Mouse (Mus musculus): ENCODE results near the gene Rxfp1.
"Not testable (repeated sequence)": the region's sequence is repeated elsewhere in the genome, so short reads cannot be mapped to it uniquely, and the experiment has no call there.

Gene Rxfp1

DNA sequence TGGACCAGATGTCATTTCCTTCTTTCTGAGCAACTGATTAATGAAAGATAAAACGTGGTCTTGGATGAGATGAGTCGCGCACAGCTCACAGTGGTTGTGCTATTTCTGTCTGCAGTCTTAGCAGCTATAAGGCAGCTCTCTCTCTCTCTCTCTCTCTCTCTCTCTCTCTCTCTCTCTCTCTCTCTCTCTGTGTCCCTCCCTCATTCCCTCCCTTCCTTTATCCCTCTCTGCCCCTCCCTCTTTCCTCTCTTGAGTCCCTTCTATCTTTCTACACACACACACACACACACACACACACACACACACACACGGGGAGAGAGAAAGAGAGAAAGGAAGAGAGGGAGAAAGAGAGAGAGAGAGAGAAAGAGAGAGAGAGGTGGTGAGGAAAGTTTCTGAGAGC, at the start of gene Rxfp1:
Gene Rxfp1 (minus strand): TSS at position 101 of the 400 bp plus-strand sequence.
- no peak for DNase-seq (ENCODE audit: low spot score)

- DNase-seq (ENCODE audit: low spot score) = peak; percentile 9
Measured at GRCm38 (mm10) chr3:79784362-79784736, 46.7 kb upstream of the Rxfp1 start.

- peak; percentile 15 for DNase-seq (ENCODE audit: low spot score)
Measured at GRCm38 (mm10) chr3:79783630-79784361, 46.1 kb upstream of the Rxfp1 start.

DNA sequence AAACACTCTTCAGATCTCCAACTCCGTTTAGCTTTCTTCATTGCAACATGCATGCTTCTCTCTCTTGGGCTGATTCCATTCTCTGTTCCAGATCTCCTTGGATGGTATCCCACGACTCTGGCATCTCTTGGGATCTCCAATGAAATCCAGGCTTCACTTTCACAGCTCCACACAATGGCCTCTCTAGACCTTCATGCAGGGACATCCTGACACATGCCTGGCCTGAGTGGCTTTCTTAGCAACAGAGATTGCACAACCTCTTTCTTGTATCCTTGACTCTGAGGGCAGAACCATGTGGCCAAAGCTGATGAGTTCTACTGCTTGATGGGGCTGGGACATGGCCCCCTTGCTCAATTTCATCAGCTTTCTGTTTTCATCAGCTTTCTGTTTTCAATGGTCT, 35.0 kb upstream of the Rxfp1 start:
- no peak for DNase-seq (ENCODE audit: low spot score)

DNA sequence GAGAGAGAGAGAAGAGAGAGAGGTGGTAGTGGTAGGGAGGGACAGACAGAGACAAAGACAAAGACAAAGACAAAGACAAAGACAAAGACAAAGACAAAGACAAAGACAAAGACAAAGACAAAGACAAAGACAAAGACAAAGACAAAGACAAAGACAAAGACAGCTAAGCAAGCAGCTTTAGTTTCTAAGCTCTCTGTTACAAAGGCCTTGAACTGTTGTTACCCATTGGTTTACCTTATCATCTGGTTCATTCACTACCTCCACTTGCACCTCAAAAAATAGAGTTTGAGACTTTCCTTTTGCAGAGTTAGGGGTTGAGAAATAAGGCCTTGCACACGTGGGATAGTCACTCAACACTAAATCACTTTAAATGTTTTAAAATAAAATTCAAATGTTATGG, 16.1 kb upstream of the Rxfp1 start:
- no peak for DNase-seq (ENCODE audit: low spot score)

- no peak for DNase-seq (ENCODE audit: low spot score)
Measured at GRCm38 (mm10) chr3:79746585-79746984, 8.9 kb upstream of the Rxfp1 start.

DNA sequence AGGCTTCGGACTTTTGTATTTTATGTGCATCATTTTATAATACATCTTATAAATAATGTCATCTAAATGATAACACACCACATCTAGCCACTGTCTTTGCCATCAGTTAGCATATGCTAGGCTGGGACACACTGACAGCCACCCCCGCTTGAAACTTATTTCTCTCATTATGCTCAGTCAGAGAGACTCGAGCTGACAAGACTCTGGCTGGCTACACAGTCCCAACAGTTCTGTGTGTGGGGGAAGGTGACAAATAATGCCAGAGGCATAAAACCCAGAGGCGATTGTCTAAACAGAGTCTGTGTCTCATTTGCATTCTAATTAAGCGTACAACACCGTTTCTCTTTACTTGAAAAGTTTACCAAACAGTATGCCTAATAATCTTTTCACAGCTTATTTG, 7.4 kb upstream of the Rxfp1 start:
- no peak for DNase-seq (ENCODE audit: low spot score)

GRCm38 (mm10) chr3:79744415-79744814, 6.7 kb upstream of the Rxfp1 start:
- no peak for DNase-seq (ENCODE audit: low spot score)

DNA sequence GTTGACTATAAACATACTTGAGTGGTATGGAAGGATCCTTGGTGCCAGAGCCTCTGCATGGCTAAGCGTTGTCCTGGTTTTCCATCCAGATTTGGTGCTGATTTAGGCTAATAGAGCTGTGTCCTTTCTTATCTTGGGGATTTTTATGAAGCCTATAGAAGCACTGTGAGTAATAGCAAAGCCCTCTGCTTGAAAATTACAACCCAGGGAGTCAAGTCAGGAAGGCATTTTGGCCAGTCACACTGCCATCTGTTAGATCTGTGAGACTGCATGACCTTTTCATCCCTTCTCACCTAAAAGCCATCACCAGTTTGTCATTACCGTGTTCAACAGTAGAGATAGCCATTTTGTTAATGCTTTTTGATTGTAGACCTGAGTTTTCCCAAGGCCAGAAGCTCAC, 2.7 kb upstream of the Rxfp1 start:
- DNase-seq (ENCODE audit: low spot score) = no peak

DNA sequence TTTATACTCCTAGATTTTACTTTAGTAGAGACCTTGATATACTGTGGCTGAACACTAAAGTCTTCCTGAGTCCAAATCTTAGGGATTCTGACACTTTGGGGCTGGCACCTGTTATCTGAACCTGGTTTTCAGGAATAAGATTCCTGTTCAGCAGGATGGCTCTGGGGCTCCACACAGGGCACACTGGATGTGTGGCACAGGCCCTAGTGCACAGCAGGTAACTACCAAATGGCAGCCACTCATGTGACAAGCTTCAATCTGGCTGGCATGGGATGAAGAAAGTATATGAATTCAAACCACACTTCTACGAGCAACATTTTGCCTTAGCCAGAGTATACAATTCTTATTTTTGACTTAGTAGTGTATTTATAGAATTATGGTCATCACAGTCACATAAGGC, 771 bp upstream of the Rxfp1 start:
- no peak for DNase-seq (ENCODE audit: low spot score)

DNA sequence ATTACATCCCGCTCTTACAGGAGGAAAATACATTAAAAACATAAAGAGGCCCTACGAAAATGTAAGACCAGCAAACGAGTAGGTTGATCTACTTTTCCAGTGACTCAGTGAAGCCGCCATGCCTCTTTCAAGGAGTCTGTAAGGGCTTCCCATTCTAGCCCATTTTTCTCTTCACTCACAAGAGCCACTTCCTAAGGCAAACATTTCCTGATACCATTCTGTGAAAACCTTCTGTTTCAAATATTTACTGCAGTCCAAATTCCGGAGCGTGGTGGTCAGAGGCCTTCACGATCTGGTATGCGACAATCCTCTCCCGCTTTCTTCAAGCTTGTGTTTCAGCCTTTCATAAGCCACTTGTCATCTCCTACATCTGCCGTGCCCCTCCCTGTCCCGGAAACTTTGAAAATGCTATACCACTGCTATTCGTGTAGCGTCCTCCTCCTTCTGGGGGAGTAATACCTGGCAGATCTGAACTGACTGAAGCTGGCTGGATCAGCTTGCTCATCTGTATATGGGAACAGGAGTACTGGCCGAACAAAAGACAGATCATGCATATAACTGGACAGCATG, 11.1 kb downstream of the Rxfp1 start:
- DNase-seq (ENCODE audit: low spot score) = no peak

GRCm38 (mm10) chr3:79720756-79721484, 16.8 kb downstream of the Rxfp1 start:
- DNase-seq (ENCODE audit: low spot score) = no peak

GRCm38 (mm10) chr3:79706436-79706835, 31.2 kb downstream of the Rxfp1 start:
- no peak for DNase-seq (ENCODE audit: low spot score)

DNA sequence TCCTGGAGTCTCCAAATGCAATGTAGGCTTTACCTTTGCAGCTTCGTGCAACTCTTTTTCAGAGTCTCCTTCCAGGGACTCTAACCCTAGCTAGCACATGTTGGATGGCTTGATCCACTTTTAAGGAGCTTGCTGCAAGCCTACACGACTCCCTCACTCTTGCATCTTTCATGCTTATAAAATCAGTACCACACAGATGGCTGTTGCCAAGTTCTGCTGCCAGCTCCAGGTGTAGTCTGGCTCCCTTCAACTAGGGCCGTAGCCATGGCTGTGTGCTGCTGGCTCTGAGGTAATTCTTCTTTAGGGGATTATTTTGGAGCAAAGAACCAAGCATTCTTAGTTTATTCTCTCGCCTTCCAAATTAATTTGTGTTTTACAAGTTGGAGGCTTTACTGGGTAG, 34.5 kb downstream of the Rxfp1 start:
- no peak for DNase-seq (ENCODE audit: low spot score)

GRCm38 (mm10) chr3:79691957-79692356, 45.7 kb downstream of the Rxfp1 start:
- no peak for DNase-seq (ENCODE audit: low spot score)

DNA sequence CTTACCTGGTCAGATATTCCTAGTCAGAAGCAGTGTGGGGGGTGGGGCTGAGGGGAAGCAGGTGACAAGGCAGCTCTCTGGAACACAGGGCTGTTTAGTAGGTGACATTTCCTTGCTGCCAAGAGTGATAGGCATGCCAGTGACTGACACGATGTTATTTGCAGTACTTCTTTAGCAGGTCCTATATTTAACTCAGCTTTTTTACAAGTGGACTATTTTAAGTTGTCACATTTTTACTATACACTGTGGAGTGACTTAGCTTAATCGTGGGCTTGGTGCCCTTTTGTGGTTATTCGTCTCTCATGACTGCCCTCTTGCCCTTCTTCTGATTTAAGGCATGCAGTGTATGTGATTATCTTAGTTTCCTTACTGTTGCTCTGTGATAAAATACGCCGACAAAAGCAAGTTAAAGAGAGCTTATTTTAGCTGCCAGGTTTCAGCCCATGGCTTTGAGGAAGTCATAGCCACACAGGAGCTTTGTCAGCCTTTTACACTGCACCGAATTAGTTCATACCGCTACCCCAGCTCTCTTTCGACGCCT, 47.5 kb downstream of the Rxfp1 start:
- DNase-seq (ENCODE audit: low spot score) = no peak

- not testable (repeated sequence) for DNase-seq (ENCODE audit: low spot score)
Measured at GRCm38 (mm10) chr3:79688101-79688500, 49.6 kb downstream of the Rxfp1 start.

- DNase-seq (ENCODE audit: low spot score) = no peak
Measured at GRCm38 (mm10) chr3:79683529-79683928, 54.2 kb downstream of the Rxfp1 start.

GRCm38 (mm10) chr3:79682351-79683132, 55.1 kb downstream of the Rxfp1 start:
- peak; percentile 28 for DNase-seq (ENCODE audit: low spot score)

GRCm38 (mm10) chr3:79676411-79676810, 61.3 kb downstream of the Rxfp1 start:
- DNase-seq (ENCODE audit: low spot score) = no peak

GRCm38 (mm10) chr3:79674641-79675040, 63.0 kb downstream of the Rxfp1 start:
- no peak for DNase-seq (ENCODE audit: low spot score)

- DNase-seq (ENCODE audit: low spot score) = peak; percentile 83
Measured at GRCm38 (mm10) chr3:79673082-79673481, 64.6 kb downstream of the Rxfp1 start.

Data from retina, embryonic 14.5 days (tissue).